Mouse (Mus musculus): ENCODE results near the gene Galnt10.

Galnt10 gene

DNA sequence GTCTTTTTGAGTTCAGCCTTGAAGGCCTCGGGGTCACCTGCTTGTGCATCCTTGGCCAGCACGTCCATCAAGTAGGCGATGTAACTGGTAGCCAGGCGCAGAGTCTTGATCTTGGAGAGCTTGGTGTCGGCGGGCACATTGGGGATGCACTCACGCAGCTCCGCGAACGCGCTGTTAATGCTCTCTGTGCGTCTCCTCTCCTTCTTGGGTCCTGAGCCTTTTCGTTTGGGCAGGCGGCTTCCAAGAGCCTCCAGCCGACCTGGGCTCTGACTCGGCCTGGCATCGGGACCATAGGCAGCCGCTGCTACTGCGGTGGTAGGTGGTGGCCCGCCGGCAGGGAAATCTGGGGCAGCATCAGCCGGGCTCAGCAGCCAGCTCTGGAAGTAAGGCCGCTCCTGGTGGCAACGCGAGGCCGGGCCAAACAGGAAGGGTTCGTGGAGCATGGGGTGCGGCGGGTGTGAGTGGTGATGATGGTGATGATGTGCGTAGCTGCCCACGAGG is 186.1 kb downstream of the Galnt10 start:
- Histone ChIP-seq H3K27me3 (ENCODE audit: control insufficient read depth, insufficient read depth, low read length, poor library complexity, severe bottlenecking) (peaks cover 2% of the 10 kb centered on the region; the same call in 1 of the 2 replicates), H3K36me3 (ENCODE audit: control insufficient read depth, insufficient read depth, low read length, poor library complexity, severe bottlenecking) (no peaks in the 10 kb centered on the region)
- DNase-seq (ENCODE audit: low read depth, low spot score): no peak

DNA sequence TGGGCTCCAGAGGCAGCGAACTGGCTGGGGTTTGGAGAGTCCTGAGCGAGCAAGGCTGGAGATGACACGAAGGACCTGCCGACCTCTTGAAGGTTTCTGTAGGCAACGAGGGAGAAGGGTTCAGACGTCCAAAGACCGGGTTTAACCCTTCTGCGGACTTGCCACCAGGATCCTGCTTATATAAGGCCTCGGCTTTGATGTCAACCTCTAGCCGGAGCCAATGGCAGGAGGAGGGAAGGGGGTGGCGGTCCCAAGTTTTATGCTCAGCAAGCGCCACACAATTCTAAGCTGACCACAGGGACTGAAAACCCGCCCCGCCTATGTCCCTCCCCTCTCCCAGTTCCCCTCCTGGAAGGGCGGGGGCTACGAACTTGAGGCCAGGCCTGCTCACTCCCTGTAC is 186.6 kb downstream of the Galnt10 start:
- H3K36me3 ChIP-seq (ENCODE audit: control insufficient read depth, insufficient read depth, low read length, poor library complexity, severe bottlenecking): no peaks in the 10 kb centered on the region
- no peak for DNase-seq (ENCODE audit: low read depth, low spot score)
- peaks cover 2% of the 10 kb centered on the region; the same call in 1 of the 2 replicates for H3K27me3 ChIP-seq (ENCODE audit: control insufficient read depth, insufficient read depth, low read length, poor library complexity, severe bottlenecking)

DNA sequence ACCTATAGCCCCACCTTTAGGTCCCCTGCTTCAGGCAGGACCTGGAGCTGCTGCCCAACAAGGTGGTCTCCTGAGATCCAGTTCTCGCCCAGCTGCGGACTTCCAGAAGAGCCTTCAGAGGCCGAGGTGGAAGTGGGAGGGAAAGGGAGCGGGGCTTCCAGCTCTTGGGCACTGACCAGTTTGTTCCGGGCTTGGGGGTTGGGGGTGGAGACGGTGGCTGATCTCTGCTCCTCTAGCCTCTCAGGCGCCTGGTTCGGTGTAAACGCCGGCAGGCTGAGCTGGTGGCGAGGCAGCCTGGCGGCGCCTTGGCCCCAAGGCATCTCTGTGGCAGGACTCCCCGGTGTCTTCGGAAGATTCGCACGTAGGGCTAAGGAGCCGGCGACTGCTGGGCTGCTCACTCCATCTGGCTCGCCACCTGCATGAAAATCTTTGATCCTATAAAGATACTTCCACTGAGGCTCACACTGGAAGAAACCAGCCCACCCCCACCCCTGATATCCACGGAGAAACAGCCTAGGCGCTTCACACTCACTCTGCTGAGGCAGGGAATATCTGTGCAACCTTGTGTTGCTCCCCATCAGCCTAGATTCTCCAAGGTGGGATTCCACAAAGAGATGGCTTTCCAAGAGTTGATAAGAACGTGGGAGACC is 187.4 kb downstream of the Galnt10 start, which contains the start of gene Hand1:
Hand1 (minus strand) TSS at position 267 of the 650 bp plus-strand sequence.
- no peak for DNase-seq (ENCODE audit: low read depth, low spot score)
- Histone ChIP-seq H3K36me3 (ENCODE audit: control insufficient read depth, insufficient read depth, low read length, poor library complexity, severe bottlenecking) (no peaks in the 10 kb centered on the region), H3K27me3 (ENCODE audit: control insufficient read depth, insufficient read depth, low read length, poor library complexity, severe bottlenecking) (peaks cover 2% of the 10 kb centered on the region; the same call in 1 of the 2 replicates)

DNA sequence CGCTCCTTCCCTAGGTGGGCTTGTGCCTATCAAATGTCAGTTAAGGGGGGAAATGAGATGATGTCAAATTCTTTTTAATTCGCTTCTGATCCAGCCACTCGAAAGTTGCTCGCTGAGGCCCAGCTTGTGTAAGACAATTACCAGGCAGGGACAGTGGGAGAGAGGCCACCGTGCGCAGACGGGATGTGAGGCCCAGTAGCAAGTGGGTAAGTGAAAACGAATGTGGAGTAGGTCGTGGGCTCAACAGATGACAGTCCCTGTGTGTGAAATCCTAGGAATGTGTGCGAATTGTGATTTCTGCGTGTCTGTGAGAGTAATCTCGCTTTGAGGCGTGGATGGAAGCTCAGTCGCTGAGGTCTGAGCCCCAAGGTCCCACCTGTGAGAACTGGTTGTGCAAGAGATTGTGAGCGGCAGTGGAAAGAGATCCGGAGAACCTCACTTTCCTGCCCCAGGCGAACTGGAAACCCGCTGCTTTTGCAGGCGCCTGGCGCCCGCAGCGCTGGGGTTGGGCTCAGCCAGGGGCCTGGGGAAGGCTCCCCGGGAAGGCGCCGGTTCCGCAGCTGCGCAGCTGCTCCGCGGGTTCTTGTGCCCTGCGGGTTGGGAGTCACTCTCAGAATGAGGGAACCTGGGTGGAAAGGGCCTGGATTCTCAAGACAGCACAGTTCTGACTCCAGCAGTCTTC is 188.2 kb downstream of the Galnt10 start:
- DNase-seq (ENCODE audit: low read depth, low spot score): no peak
- peaks cover 2% of the 10 kb centered on the region; the same call in 1 of the 2 replicates for H3K27me3 ChIP-seq (ENCODE audit: control insufficient read depth, insufficient read depth, low read length, poor library complexity, severe bottlenecking)

DNA sequence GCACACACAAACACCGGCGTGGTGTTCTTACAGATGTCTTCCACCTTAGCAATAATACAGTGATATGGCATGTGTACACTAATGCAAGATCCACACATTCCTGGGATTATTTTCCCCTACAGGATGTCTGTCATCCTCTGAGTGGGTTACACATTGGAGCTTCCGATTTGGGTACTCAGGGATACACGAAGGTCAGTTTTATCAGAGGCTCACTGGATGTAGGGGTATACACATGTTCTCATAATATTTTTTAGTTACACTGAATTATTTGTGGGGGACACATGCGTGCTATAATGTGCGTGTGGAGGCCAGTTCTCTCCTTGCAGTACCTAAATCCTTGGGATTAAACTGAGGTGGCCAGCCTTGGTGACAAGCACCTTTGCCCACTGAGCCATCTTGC is 188.8 kb downstream of the Galnt10 start:
- Histone ChIP-seq H3K36me3 (ENCODE audit: control insufficient read depth, insufficient read depth, low read length, poor library complexity, severe bottlenecking) (no peaks in the 10 kb centered on the region), H3K27me3 (ENCODE audit: control insufficient read depth, insufficient read depth, low read length, poor library complexity, severe bottlenecking) (peaks cover 2% of the 10 kb centered on the region; the same call in 1 of the 2 replicates)

More for the DNA sequence above, 188.2 kb downstream of the Galnt10 start:
- no peaks in the 10 kb centered on the region for H3K36me3 ChIP-seq (ENCODE audit: control insufficient read depth, insufficient read depth, low read length, poor library complexity, severe bottlenecking)

DNA sequence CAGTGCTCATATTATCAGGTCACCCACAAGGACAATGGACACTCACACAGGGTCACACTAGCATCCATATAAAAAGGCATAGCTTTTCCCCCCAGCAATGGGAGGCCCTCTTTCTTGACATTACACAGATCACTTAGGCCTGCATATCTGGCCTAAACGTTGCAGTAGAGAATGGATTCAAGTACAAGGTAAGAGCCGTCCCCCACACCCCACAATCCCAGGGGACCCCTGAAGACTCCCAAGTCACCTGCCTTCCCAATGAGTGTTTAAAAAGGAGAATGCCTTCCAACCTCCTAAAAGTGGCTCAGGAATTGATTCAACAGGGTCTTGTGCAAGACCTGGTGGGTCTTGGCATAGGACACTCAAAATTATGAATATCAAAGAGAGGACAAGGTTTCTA is 190.1 kb downstream of the Galnt10 start:
- no peak for DNase-seq (ENCODE audit: low read depth, low spot score)
- H3K36me3 ChIP-seq (ENCODE audit: control insufficient read depth, insufficient read depth, low read length, poor library complexity, severe bottlenecking): no peaks in the 10 kb centered on the region
- H3K27me3 ChIP-seq (ENCODE audit: control insufficient read depth, insufficient read depth, low read length, poor library complexity, severe bottlenecking): peaks cover 2% of the 10 kb centered on the region; the same call in 1 of the 2 replicates

More for the DNA sequence above, 188.8 kb downstream of the Galnt10 start:
- no peak for DNase-seq (ENCODE audit: low read depth, low spot score)

DNA sequence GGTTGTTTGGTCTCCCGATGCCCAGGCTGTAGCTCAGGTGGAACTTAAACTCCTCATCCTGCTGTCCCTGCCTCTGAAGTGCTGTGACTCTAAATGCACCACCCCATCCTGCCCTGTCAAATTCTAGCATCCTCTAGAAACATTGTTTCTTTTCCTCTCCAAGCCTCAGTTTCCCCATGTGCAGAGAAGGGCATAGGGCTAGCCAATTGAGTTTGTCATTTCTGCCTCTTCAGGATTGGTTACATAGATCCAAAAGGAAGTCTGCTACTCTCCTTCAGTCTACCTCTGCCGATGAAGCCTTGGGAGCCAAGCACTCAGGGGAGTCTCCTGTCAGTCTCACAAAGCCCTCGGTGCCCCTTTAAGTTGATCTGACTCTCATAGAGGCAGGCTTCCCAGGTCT is 190.7 kb downstream of the Galnt10 start:
- peaks cover 2% of the 10 kb centered on the region; the same call in 1 of the 2 replicates for H3K27me3 ChIP-seq (ENCODE audit: control insufficient read depth, insufficient read depth, low read length, poor library complexity, severe bottlenecking)
- no peaks in the 10 kb centered on the region for H3K36me3 ChIP-seq (ENCODE audit: control insufficient read depth, insufficient read depth, low read length, poor library complexity, severe bottlenecking)
- DNase-seq (ENCODE audit: low read depth, low spot score): no peak

DNA sequence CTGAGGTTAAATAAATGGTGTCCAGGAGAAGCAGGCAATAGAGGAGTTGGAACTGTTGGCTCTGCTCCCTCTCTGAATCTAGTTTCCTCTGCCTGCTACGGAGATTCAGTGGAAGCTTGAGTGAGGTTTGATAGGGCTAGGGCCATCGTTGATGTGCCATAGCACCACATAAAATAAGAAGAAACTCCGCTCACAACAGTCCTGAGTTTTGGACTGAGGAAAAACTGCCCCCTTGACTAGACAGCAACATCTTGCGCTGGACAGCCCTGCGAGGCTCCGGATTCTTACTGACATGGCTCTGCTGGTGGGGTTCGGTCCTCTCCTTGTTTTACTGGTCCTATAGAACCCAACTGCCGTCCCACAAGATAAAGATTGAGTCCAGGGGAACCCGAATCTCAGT is 191.2 kb downstream of the Galnt10 start:
- DNase-seq (ENCODE audit: low read depth, low spot score): no peak
- H3K36me3 ChIP-seq (ENCODE audit: control insufficient read depth, insufficient read depth, low read length, poor library complexity, severe bottlenecking): no peaks in the 10 kb centered on the region
- peaks cover 2% of the 10 kb centered on the region; the same call in 1 of the 2 replicates for H3K27me3 ChIP-seq (ENCODE audit: control insufficient read depth, insufficient read depth, low read length, poor library complexity, severe bottlenecking)

Data from splenic B cell, adult 2 months (primary cell).